Mouse (Mus musculus) hindbrain, embryonic 14.5 days (tissue): ENCODE data around the gene Tdrd6. TPM values are rescaled to one million over a fixed set of nuclear protein-coding genes. Genes with fewer than 3 reads are reported as not detected.

ENCODE experiments used
- ATAC-seq: fragments of 200-750 bp; cut with Nextera tagmentation; 2 replicates; pipeline ENCODE4 v1.8.0; 2017; ENCODE audit warnings: moderate number of reproducible peaks, mild to moderate bottlenecking, moderate TSS enrichment, moderate library complexity; ENCODE audit not compliant: low FRiP score
- DNase-seq: peaks from one replicate; pipeline ENCODE4 v3.0.0-alpha.2; 2015; ENCODE audit warnings: low spot score
- H3K27ac ChIP-seq: fragments of 300-500 bp; sonication (generic); 2 replicates; pipeline ENCODE4 v1.5.1; 2014; ENCODE audit warnings: mild to moderate bottlenecking, moderate library complexity
- H3K27me3 ChIP-seq: fragments of 300-500 bp; sonication (generic); 2 replicates; pipeline ENCODE4 v1.6.1; 2014; ENCODE audit warnings: mild to moderate bottlenecking, low read length, mixed read lengths; ENCODE audit not compliant: control insufficient read depth, insufficient read depth
- H3K36me3 ChIP-seq: fragments of 300-500 bp; sonication (generic); replicated peaks from 2 replicates; pipeline ENCODE4 v1.6.1; 2014; ENCODE audit not compliant: control insufficient read depth, insufficient read depth
- H3K4me1 ChIP-seq: fragments of 300-500 bp; sonication (generic); replicated peaks from 2 replicates; pipeline ENCODE4 v1.6.1; 2014; ENCODE audit warnings: antibody characterized with exemption, low read length, mixed read lengths; ENCODE audit not compliant: control insufficient read depth, insufficient read depth
- H3K4me2 ChIP-seq: fragments of 300-500 bp; sonication (generic); replicated peaks from 2 replicates; pipeline ENCODE4 v1.6.1; 2014; ENCODE audit warnings: mild to moderate bottlenecking, moderate library complexity
- H3K4me3 ChIP-seq: fragments of 300-500 bp; sonication (generic); replicated peaks from 2 replicates; pipeline ENCODE4 v1.5.1; 2014; ENCODE audit warnings: mild to moderate bottlenecking, low read length
- H3K9ac ChIP-seq: fragments of 300-500 bp; sonication (generic); 2 replicates; pipeline ENCODE4 v1.6.1; 2014
- H3K9me3 ChIP-seq: fragments of 300-500 bp; sonication (generic); 2 replicates; pipeline ENCODE4 v1.6.1; 2016; ENCODE audit warnings: low read length; ENCODE audit not compliant: control insufficient read depth
- WGBS: fragments of 180-500 bp; shearing (Covaris S2); extraction: QIAGEN DNeasy Blood & Tissue Kit; methylation state at CpG from one replicate; pipeline ENCODE4 v1.1.7; 2014; 5-methylcytosine and 5-hydroxymethylcytosine counted together
- polyA plus RNA-seq: library from polyadenylated mRNA; unstranded; fragments of >200 nt; fragmentation: Nextera tagmentation; extraction: Ambion mirVana; gene quantifications from 2 replicates; pipeline ENCODE4 v1.2.1, GENCODE M21; 2014

The Tdrd6 gene
- polyA plus RNA-seq, 1 experiment from 2014 or later: 0.56 TPM

- Histone ChIP-seq H3K36me3 (no peaks in the 10 kb centered on the region), H3K27me3 (peaks cover 40% of the 10 kb centered on the region), H3K4me1 (peaks cover 10% of the 10 kb centered on the region; the same call in 1 of the 2 replicates), H3K4me2 (peak overlapping the region; percentile 85), H3K9me3 (no peaks in the 10 kb centered on the region), H3K4me3 (peak overlapping the region; percentile 45), H3K27ac (no peak overlapping the region), H3K9ac (peak overlapping the region; percentile 59)
- ATAC-seq: peak; percentile 33; the same call in 1 of the 2 replicates
- DNase-seq: no peak
- 22% methylated on average over 24 of the region's 24 CpGs for WGBS
Measured at GRCm38 (mm10) chr17:43629026-43629495, 1.0 kb downstream of the Tdrd6 start.

GRCm38 (mm10) chr17:43628246-43628645 lies 1.9 kb downstream of the Tdrd6 start:
- no peaks in the 10 kb centered on the region for H3K9me3 ChIP-seq
- no peak overlapping the region for H3K9ac ChIP-seq
- no peak overlapping the region for H3K4me3 ChIP-seq
- peaks cover 10% of the 10 kb centered on the region; the same call in 1 of the 2 replicates for H3K4me1 ChIP-seq
- no peak overlapping the region for H3K27ac ChIP-seq
- 94% methylated on average over 10 of the region's 10 CpGs for WGBS
- ATAC-seq: no peak
- no peaks in the 10 kb centered on the region for H3K36me3 ChIP-seq
- DNase-seq: no peak
- H3K4me2 ChIP-seq: no peak overlapping the region
- peaks cover 40% of the 10 kb centered on the region for H3K27me3 ChIP-seq

GRCm38 (mm10) chr17:43622076-43622475 lies 8.0 kb downstream of the Tdrd6 start:
- ATAC-seq (no peak), DNase-seq (no peak)
- H3K36me3 ChIP-seq: no peaks in the 10 kb centered on the region
- H3K9ac ChIP-seq: no peak overlapping the region
- no peak overlapping the region for H3K4me2 ChIP-seq
- H3K27me3 ChIP-seq: no peaks in the 10 kb centered on the region
- no peak overlapping the region for H3K27ac ChIP-seq
- H3K9me3 ChIP-seq: no peaks in the 10 kb centered on the region
- H3K4me3 ChIP-seq: no peak overlapping the region
- no peaks in the 10 kb centered on the region for H3K4me1 ChIP-seq
- WGBS: 91% methylated on average over 10 of the region's 10 CpGs

- H3K9me3 ChIP-seq: no peaks in the 10 kb centered on the region
- H3K9ac ChIP-seq: no peak overlapping the region
- H3K4me2 ChIP-seq: no peak overlapping the region
- ATAC-seq: no peak
- H3K27ac ChIP-seq: no peak overlapping the region
- no peak for DNase-seq
- H3K4me3 ChIP-seq: no peak overlapping the region
- 95% methylated on average over 9 of the region's 9 CpGs for WGBS
- H3K27me3 ChIP-seq: no peaks in the 10 kb centered on the region
- H3K4me1 ChIP-seq: no peaks in the 10 kb centered on the region
- no peaks in the 10 kb centered on the region for H3K36me3 ChIP-seq
Measured at GRCm38 (mm10) chr17:43619156-43619555, 10.9 kb downstream of the Tdrd6 start.

GRCm38 (mm10) chr17:43612221-43612620 lies 17.9 kb downstream of the Tdrd6 start:
- 76% methylated on average over 3 of the region's 3 CpGs for WGBS
- Histone ChIP-seq H3K36me3 (no peaks in the 10 kb centered on the region), H3K4me3 (no peak overlapping the region), H3K27ac (no peak overlapping the region), H3K9ac (no peak overlapping the region), H3K27me3 (no peaks in the 10 kb centered on the region), H3K4me1 (no peaks in the 10 kb centered on the region), H3K4me2 (no peak overlapping the region), H3K9me3 (no peaks in the 10 kb centered on the region)
- no peak for ATAC-seq
- DNase-seq: no peak

- peak; percentile 78 for ATAC-seq
- no peak overlapping the region for H3K4me3 ChIP-seq
- 26% methylated on average over 7 of the region's 7 CpGs for WGBS
Measured at GRCm38 (mm10) chr17:43611586-43611985, 18.5 kb downstream of the Tdrd6 start.

GRCm38 (mm10) chr17:43606704-43607103 lies 23.4 kb downstream of the Tdrd6 start:
- DNase-seq (peak; percentile 74), ATAC-seq (no peak)
- Histone ChIP-seq H3K27me3 (no peaks in the 10 kb centered on the region), H3K4me2 (no peak overlapping the region), H3K9ac (no peak overlapping the region), H3K36me3 (no peaks in the 10 kb centered on the region), H3K27ac (no peak overlapping the region), H3K4me1 (no peaks in the 10 kb centered on the region), H3K4me3 (no peak overlapping the region), H3K9me3 (no peaks in the 10 kb centered on the region)
- 12% methylated on average over 3 of the region's 3 CpGs for WGBS

More at GRCm38 (mm10) chr17:43611586-43611985, 18.5 kb downstream of the Tdrd6 start:
- H3K4me1 ChIP-seq: no peaks in the 10 kb centered on the region
- H3K4me2 ChIP-seq: no peak overlapping the region
- no peaks in the 10 kb centered on the region for H3K9me3 ChIP-seq
- H3K9ac ChIP-seq: no peak overlapping the region
- H3K27ac ChIP-seq: no peak overlapping the region
- no peaks in the 10 kb centered on the region for H3K36me3 ChIP-seq
- DNase-seq: peak; percentile 92
- no peaks in the 10 kb centered on the region for H3K27me3 ChIP-seq

GRCm38 (mm10) chr17:43598706-43599105 lies 31.4 kb downstream of the Tdrd6 start:
- H3K9ac ChIP-seq: no peak overlapping the region
- no peak for ATAC-seq
- H3K27me3 ChIP-seq: no peaks in the 10 kb centered on the region
- WGBS: 68% methylated on average over 4 of the region's 4 CpGs
- no peaks in the 10 kb centered on the region for H3K4me1 ChIP-seq
- DNase-seq: no peak
- no peak overlapping the region for H3K27ac ChIP-seq
- H3K4me2 ChIP-seq: no peak overlapping the region
- no peaks in the 10 kb centered on the region for H3K9me3 ChIP-seq
- H3K36me3 ChIP-seq: no peaks in the 10 kb centered on the region
- no peak overlapping the region for H3K4me3 ChIP-seq

- no peak overlapping the region for H3K9ac ChIP-seq
- no peaks in the 10 kb centered on the region for H3K4me1 ChIP-seq
- DNase-seq (no peak), ATAC-seq (no peak)
- no peaks in the 10 kb centered on the region for H3K9me3 ChIP-seq
- H3K36me3 ChIP-seq: no peaks in the 10 kb centered on the region
- no peak overlapping the region for H3K4me2 ChIP-seq
- H3K27me3 ChIP-seq: no peaks in the 10 kb centered on the region
- 95% methylated on average over 2 of the region's 2 CpGs for WGBS
- no peak overlapping the region for H3K27ac ChIP-seq
- no peak overlapping the region for H3K4me3 ChIP-seq
Measured at GRCm38 (mm10) chr17:43597742-43598141, 32.4 kb downstream of the Tdrd6 start.
